Mouse (Mus musculus): ENCODE measurements at regions not wholly inside any gene's neighbourhood (a gene's known extent, or its start where the extent isn't known, plus 50 kb on each side); places are given as distances from the start of the nearest gene placed in this dataset.
A peak's percentile ranks its signal among the peaks of the same experiment; 100 is the strongest.

DNA sequence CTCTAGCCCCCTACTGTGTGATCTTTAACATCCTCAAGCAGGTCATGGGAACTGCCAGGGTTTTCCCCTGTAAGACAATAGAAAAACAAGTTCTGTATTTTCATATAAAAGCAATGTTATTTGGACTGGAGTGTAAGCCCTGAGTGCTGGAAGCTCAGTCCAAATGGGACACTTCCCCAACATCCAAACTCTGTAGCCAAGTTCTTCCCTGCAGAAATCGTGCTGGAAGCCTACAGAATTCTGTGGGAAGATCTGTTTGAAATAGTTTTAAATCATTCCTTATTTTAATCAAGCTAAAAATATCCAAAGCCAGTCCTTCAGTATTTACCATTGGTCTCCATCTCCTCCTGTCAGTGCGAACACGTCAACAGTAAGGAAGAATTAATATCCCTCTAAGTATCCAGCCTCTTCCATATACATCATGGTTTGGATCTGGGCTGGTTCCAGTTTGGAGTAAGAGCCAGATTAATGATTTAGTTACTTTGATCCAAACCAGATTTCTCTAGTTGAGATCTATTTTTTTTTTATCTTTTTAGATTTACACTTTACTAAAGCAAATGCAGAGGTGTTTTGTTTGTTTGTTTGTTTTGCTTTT is 165.0 kb upstream of the Nrp1 start:
- no peak overlapping the region for H3ac ChIP-seq (ENCODE audit: control insufficient read depth, insufficient read length)
- H3K79me2 ChIP-seq (ENCODE audit: control insufficient read depth, insufficient read depth): no peaks in the 10 kb centered on the region
- no peaks in the 10 kb centered on the region for H3K36me3 ChIP-seq (ENCODE audit: control insufficient read depth, insufficient read depth)
- H3K4me2 ChIP-seq (ENCODE audit: low read depth): no peak overlapping the region
- H3K27me3 ChIP-seq (ENCODE audit: control insufficient read depth, insufficient read depth, insufficient read length): no peaks in the 10 kb centered on the region
- H3K4me3 ChIP-seq: no peak overlapping the region
- no peak for TF ChIP-seq E2F4 (IDR thresholded peaks at IDR 0.05; ENCODE audit: insufficient read depth)
- no peak for TF ChIP-seq MYOD1 (IDR thresholded peaks at IDR 0.05; ENCODE audit: control insufficient read depth in 1 of 3, insufficient read length in 2 of 3, low read depth in 2 of 3)
- TF ChIP-seq REST (IDR thresholded peaks at IDR 0.05; ENCODE audit: insufficient read depth, insufficient read length): no peak
- no peak for TF ChIP-seq SRF (IDR thresholded peaks at IDR 0.05; ENCODE audit: control insufficient read depth, insufficient read length, low read depth)
- no peak for TF ChIP-seq TCF3 (IDR thresholded peaks at IDR 0.05; ENCODE audit: insufficient read length, low read depth)
- no peak for TF ChIP-seq USF1 (IDR thresholded peaks at IDR 0.05; ENCODE audit: low read depth)
- no peak for TF ChIP-seq POLR2A (IDR thresholded peaks at IDR 0.05; ENCODE audit: insufficient read length, low read depth)
- TF ChIP-seq POLR2AphosphoS2 (IDR thresholded peaks at IDR 0.05; ENCODE audit: insufficient read length, low read depth): no peak
- no peak for TF ChIP-seq TCF12 (IDR thresholded peaks at IDR 0.05; ENCODE audit: insufficient read depth, poor library complexity, severe bottlenecking)
- TF ChIP-seq MAX (IDR thresholded peaks at IDR 0.05; ENCODE audit: low read depth): no peak
- TF ChIP-seq MYOG (IDR thresholded peaks at IDR 0.05; ENCODE audit: control insufficient read depth in 1 of 3, insufficient read depth in 1 of 3, insufficient read length in 2 of 3, low read depth in 2 of 3): no peak
- TF ChIP-seq CEBPB (IDR thresholded peaks at IDR 0.05; ENCODE audit: insufficient read depth, poor library complexity, severe bottlenecking): no peak

DNA sequence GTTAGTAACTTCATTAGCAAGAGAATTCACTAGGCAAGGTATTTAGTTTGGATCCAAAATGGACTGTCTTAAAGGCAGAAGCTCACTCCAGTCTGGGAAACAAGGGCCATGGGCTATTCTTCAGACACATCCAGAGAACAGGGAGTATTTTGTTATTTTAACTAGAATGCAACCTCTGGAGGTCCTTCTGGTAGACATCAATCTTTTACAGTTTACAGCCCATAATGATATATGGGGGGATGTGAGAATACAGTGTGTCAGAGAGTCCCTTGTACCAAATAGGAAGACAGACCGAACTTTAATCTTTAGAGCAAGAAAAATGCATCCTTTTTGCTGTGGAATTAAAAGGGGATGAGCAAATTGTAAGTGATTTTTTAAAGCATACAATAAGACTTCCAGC is 157.6 kb upstream of the Nrp1 start:
- no peak overlapping the region for H3K4me2 ChIP-seq (ENCODE audit: low read depth)
- H3K4me3 ChIP-seq: no peak overlapping the region
- TF ChIP-seq CEBPB (IDR thresholded peaks at IDR 0.05; ENCODE audit: insufficient read depth, poor library complexity, severe bottlenecking) (no peak), SRF (IDR thresholded peaks at IDR 0.05; ENCODE audit: control insufficient read depth, insufficient read length, low read depth) (no peak), MAX (IDR thresholded peaks at IDR 0.05; ENCODE audit: low read depth) (no peak), TCF12 (IDR thresholded peaks at IDR 0.05; ENCODE audit: insufficient read depth, poor library complexity, severe bottlenecking) (no peak), MYOG (IDR thresholded peaks at IDR 0.05; ENCODE audit: control insufficient read depth in 1 of 3, insufficient read depth in 1 of 3, insufficient read length in 2 of 3, low read depth in 2 of 3) (no peak), MYOD1 (IDR thresholded peaks at IDR 0.05; ENCODE audit: control insufficient read depth in 1 of 3, insufficient read length in 2 of 3, low read depth in 2 of 3) (no peak), POLR2AphosphoS2 (IDR thresholded peaks at IDR 0.05; ENCODE audit: insufficient read length, low read depth) (no peak), POLR2A (IDR thresholded peaks at IDR 0.05; ENCODE audit: insufficient read length, low read depth) (no peak), E2F4 (IDR thresholded peaks at IDR 0.05; ENCODE audit: insufficient read depth) (no peak), REST (IDR thresholded peaks at IDR 0.05; ENCODE audit: insufficient read depth, insufficient read length) (no peak), TCF3 (IDR thresholded peaks at IDR 0.05; ENCODE audit: insufficient read length, low read depth) (no peak), USF1 (IDR thresholded peaks at IDR 0.05; ENCODE audit: low read depth) (no peak)
- H3K27me3 ChIP-seq (ENCODE audit: control insufficient read depth, insufficient read depth, insufficient read length): no peaks in the 10 kb centered on the region
- no peak overlapping the region for H3ac ChIP-seq (ENCODE audit: control insufficient read depth, insufficient read length)
- no peaks in the 10 kb centered on the region for H3K79me2 ChIP-seq (ENCODE audit: control insufficient read depth, insufficient read depth)
- no peaks in the 10 kb centered on the region for H3K36me3 ChIP-seq (ENCODE audit: control insufficient read depth, insufficient read depth)

DNA sequence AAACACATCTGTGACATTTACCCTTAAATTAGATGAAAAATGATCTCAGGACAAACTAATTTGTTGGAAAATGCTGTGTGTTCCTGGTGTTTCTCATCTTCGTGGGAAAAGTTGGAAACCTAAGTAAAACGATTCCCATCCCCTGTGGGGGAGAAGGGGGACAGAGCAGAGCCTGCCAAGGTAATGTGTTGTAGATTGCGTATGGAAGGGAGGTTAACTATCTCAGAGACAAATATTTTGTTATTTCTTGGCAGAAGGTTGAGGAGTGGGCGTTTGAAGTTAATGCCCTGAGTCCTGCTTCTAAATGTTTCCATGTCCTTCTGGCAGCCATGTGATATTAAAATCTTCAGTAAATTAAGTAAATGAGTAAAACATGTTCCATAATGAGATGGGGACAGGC is 156.8 kb upstream of the Nrp1 start:
- H3K4me3 ChIP-seq: no peak overlapping the region
- TF ChIP-seq TCF3 (IDR thresholded peaks at IDR 0.05; ENCODE audit: insufficient read length, low read depth): no peak
- no peak for TF ChIP-seq E2F4 (IDR thresholded peaks at IDR 0.05; ENCODE audit: insufficient read depth)
- no peak for TF ChIP-seq POLR2A (IDR thresholded peaks at IDR 0.05; ENCODE audit: insufficient read length, low read depth)
- TF ChIP-seq MYOG (IDR thresholded peaks at IDR 0.05; ENCODE audit: control insufficient read depth in 1 of 3, insufficient read depth in 1 of 3, insufficient read length in 2 of 3, low read depth in 2 of 3): no peak
- TF ChIP-seq MYOD1 (IDR thresholded peaks at IDR 0.05; ENCODE audit: control insufficient read depth in 1 of 3, insufficient read length in 2 of 3, low read depth in 2 of 3): no peak
- no peak for TF ChIP-seq REST (IDR thresholded peaks at IDR 0.05; ENCODE audit: insufficient read depth, insufficient read length)
- TF ChIP-seq CEBPB (IDR thresholded peaks at IDR 0.05; ENCODE audit: insufficient read depth, poor library complexity, severe bottlenecking): no peak

DNA sequence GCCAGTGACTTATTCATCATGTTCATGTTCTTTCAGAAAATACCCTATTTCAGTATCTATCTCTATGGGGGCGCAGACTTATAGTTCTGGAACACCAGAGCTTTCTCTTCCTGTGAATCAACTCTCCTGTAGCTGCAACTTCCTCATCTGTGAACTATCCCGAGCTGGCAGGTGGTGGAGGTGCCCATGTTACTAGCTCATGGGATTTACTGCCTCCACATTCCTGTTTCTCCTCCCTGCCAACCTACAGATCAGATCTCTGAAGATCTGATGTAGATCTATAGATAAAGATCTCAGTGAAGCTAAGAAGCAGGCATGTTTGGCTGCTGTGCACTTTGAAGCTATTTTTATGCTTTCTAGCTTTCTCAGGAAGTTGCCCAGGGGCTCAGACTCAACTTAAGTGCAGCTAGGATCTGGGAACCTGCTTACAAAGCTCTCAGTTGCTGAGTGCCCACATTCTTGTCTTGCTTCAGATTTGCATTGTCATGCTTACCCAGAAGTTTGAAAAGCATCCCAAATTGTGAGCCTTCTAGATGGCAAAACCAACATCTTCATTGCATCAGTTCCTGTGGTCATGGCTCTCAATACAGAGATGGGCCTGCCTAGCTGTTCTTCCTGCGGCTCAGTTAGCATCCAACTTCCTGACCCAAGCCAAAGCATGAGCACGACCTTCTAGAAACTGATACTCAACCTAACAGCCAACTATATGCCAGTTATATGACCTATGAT is 156.1 kb upstream of the Nrp1 start:
- TF ChIP-seq MAX (IDR thresholded peaks at IDR 0.05; ENCODE audit: low read depth): no peak
- TF ChIP-seq CEBPB (IDR thresholded peaks at IDR 0.05; ENCODE audit: insufficient read depth, poor library complexity, severe bottlenecking): peak; percentile 59; the same call in 1 of the 2 replicates
- TF ChIP-seq TCF3 (IDR thresholded peaks at IDR 0.05; ENCODE audit: insufficient read length, low read depth): no peak
- no peak overlapping the region for H3K4me2 ChIP-seq (ENCODE audit: low read depth)
- no peak overlapping the region for H3K4me3 ChIP-seq
- no peak overlapping the region for H3ac ChIP-seq (ENCODE audit: control insufficient read depth, insufficient read length)
- H3K36me3 ChIP-seq (ENCODE audit: control insufficient read depth, insufficient read depth): no peaks in the 10 kb centered on the region
- no peaks in the 10 kb centered on the region for H3K27me3 ChIP-seq (ENCODE audit: control insufficient read depth, insufficient read depth, insufficient read length)
- no peaks in the 10 kb centered on the region for H3K79me2 ChIP-seq (ENCODE audit: control insufficient read depth, insufficient read depth)

More for the DNA sequence above, 156.8 kb upstream of the Nrp1 start:
- Histone ChIP-seq H3K27me3 (ENCODE audit: control insufficient read depth, insufficient read depth, insufficient read length) (no peaks in the 10 kb centered on the region), H3K79me2 (ENCODE audit: control insufficient read depth, insufficient read depth) (no peaks in the 10 kb centered on the region), H3ac (ENCODE audit: control insufficient read depth, insufficient read length) (no peak overlapping the region), H3K4me2 (ENCODE audit: low read depth) (no peak overlapping the region), H3K36me3 (ENCODE audit: control insufficient read depth, insufficient read depth) (no peaks in the 10 kb centered on the region)

DNA sequence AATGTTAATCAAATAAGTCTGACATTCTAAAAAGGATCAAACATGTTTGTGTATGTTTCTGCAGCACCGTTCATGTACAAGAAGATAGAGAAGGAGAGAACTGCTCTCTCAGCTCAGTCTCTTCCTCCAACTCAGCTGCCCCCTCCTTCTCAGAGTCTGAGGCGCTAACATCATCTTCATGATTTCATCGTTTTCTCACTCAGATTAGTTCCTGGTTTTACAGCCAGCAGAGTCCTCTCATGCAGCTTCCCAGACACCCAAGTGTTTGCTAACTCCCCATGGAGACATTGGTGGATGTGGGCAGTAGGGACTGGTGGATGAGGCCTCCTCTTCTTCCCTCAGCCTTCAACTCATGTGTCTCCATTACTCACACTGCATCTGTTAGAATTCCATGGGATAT is 153.6 kb upstream of the Nrp1 start:
- Histone ChIP-seq H3ac (ENCODE audit: control insufficient read depth, insufficient read length) (no peak overlapping the region), H3K79me2 (ENCODE audit: control insufficient read depth, insufficient read depth) (no peaks in the 10 kb centered on the region), H3K4me2 (ENCODE audit: low read depth) (no peak overlapping the region), H3K27me3 (ENCODE audit: control insufficient read depth, insufficient read depth, insufficient read length) (no peaks in the 10 kb centered on the region), H3K4me3 (no peak overlapping the region), H3K36me3 (ENCODE audit: control insufficient read depth, insufficient read depth) (no peaks in the 10 kb centered on the region)
- TF ChIP-seq MYOD1 (IDR thresholded peaks at IDR 0.05; ENCODE audit: control insufficient read depth in 1 of 3, insufficient read length in 2 of 3, low read depth in 2 of 3): no peak
- no peak for TF ChIP-seq POLR2AphosphoS2 (IDR thresholded peaks at IDR 0.05; ENCODE audit: insufficient read length, low read depth)
- no peak for TF ChIP-seq CEBPB (IDR thresholded peaks at IDR 0.05; ENCODE audit: insufficient read depth, poor library complexity, severe bottlenecking)
- no peak for TF ChIP-seq MAX (IDR thresholded peaks at IDR 0.05; ENCODE audit: low read depth)
- no peak for TF ChIP-seq REST (IDR thresholded peaks at IDR 0.05; ENCODE audit: insufficient read depth, insufficient read length)
- no peak for TF ChIP-seq SRF (IDR thresholded peaks at IDR 0.05; ENCODE audit: control insufficient read depth, insufficient read length, low read depth)
- TF ChIP-seq MYOG (IDR thresholded peaks at IDR 0.05; ENCODE audit: control insufficient read depth in 1 of 3, insufficient read depth in 1 of 3, insufficient read length in 2 of 3, low read depth in 2 of 3): no peak
- TF ChIP-seq TCF3 (IDR thresholded peaks at IDR 0.05; ENCODE audit: insufficient read length, low read depth): no peak
- no peak for TF ChIP-seq TCF12 (IDR thresholded peaks at IDR 0.05; ENCODE audit: insufficient read depth, poor library complexity, severe bottlenecking)
- no peak for TF ChIP-seq POLR2A (IDR thresholded peaks at IDR 0.05; ENCODE audit: insufficient read length, low read depth)
- no peak for TF ChIP-seq USF1 (IDR thresholded peaks at IDR 0.05; ENCODE audit: low read depth)
- no peak for TF ChIP-seq E2F4 (IDR thresholded peaks at IDR 0.05; ENCODE audit: insufficient read depth)

All from myocyte (in vitro differentiated cells).